Mouse (Mus musculus) liver, embryonic 14.5 days (tissue): ENCODE data around the gene Gm49405.

Experiments used
- CTCF ChIP-seq: IDR thresholded peaks from 2 replicates; pipeline ENCODE4 v1.5.1; 2016; ENCODE audit warnings: antibody characterized with exemption, low read depth, control low read depth
- EP300 ChIP-seq: IDR thresholded peaks from 2 replicates; pipeline ENCODE4 v1.6.1; 2016; ENCODE audit warnings: antibody characterized with exemption, low read depth

GRCm38 (mm10) chr19:4018743-4019583 lies 18.5 kb downstream of the Gm49405 start:
- TF ChIP-seq CTCF (peak; percentile 88), EP300 (no peak)
